Mouse (Mus musculus) hematopoietic stem cell, adult 5-6 weeks (primary cell): Measurements from ENCODE around the gene Rnf151. TPM values are rescaled to one million over a fixed set of nuclear protein-coding genes. Genes with fewer than 3 reads are reported as not detected.
"Not testable (repeated sequence)": the region's sequence is repeated elsewhere in the genome, so short reads cannot be mapped to it uniquely, and the experiment has no call there.

ENCODE experiments used
- ATAC-seq, 2 experiments: fragments of 125-278 bp in 1 of 2; replicated peaks in 1 of 2; 2 replicates each; pipeline ENCODE4 v1.8.0; 2016 to 2017; ENCODE audit warnings: inconsistent platforms in 2 of 2, mild to moderate bottlenecking in 2 of 2, moderate number of reproducible peaks in 2 of 2, low read depth in 1 of 2, moderate TSS enrichment in 1 of 2; ENCODE audit not compliant: low FRiP score in 2 of 2, poor library complexity in 2 of 2, severe bottlenecking in 2 of 2, insufficient read depth in 1 of 2, low TSS enrichment in 1 of 2
- total RNA-seq: library from RNA; stranded (forward); fragments of 172-1452, 232-1000 nt; gene quantifications from 2 replicates; pipeline ENCODE4 v1.2.3, GENCODE M21; 2017

Rnf151 gene
- total RNA-seq, 1 experiment from 2014 or later = not detected

DNA sequence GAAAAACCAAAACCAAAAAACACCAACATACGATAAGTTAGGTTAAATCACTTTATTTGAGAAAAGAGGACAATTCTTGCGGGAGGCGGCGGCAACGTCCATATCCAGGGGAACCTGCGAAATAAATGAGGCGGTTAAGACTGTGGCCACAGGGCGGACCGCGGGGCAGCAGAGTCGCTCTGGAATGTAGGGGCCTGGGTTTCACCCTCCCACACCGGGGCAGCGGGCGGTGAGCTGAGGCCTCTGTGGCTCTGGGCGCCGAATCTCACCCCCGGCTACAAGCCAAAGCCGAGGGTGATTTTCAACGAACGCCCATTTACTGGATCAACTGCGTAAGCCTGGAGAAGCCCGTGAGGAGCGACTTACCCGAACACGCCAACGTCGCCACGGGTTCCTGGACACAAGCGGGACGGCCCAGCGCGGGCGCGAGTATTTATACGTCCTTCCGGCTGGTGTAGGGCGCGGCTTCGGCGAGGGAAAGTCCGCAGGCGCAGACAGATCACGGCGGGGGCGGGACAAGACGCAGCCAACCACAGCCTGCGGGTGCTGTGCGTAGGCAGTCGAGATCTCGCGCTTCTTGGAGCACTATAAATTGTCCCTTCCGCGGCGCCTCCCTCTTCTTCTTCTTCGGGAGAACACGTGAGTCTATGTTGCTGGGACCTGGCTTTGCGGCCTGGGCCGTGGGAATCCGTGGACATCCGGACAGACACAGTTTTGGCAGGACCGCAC lies 1.8 kb upstream of the Rnf151 start:
- ATAC-seq = peak; percentile 82 to 88

DNA sequence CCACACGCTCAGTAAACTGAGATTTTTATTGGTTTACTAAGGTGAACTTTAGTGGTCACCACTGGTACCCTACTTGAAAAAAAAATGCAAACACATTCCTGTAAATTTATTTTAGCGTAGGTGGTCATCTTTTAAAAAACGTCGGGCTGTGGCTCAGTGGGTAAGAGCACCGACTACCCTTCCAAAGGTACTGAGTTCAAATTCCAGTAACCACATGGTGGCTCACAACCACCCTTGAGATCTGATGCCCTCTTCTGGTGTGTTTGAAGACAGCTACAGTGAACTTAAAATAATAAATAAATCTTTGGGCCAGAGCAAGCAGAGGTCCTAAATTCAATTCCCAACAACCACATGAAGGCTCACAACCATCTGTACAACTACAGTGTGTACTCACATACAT lies 1.1 kb upstream of the Rnf151 start:
- ATAC-seq = not testable (repeated sequence)

DNA sequence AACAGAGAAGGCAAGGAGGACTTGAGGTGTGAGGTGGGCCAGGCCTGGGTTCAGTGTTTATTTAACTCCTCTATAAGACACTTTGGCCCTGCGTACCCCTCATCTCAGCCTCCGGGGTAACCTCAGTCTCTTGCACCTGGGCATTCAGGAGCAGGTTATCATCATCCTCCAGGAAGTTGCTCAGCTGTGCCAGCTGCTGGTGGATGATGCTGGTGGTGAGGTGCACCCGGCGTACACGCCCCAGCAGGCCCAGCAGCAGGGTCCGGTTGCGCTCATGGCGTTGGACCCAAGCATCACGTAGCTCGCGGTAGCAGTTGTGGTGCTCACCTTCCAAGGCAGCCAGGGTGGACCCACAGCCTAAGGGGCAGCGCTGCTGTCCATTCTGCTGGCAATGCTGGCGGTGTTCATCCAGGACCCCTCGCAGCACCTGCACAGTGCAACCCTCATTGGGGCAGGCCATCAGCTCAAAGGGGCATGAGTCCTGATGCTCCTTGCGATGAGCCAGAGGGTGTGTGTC lies 1.6 kb downstream of the Rnf151 start:
- no peak for ATAC-seq

DNA sequence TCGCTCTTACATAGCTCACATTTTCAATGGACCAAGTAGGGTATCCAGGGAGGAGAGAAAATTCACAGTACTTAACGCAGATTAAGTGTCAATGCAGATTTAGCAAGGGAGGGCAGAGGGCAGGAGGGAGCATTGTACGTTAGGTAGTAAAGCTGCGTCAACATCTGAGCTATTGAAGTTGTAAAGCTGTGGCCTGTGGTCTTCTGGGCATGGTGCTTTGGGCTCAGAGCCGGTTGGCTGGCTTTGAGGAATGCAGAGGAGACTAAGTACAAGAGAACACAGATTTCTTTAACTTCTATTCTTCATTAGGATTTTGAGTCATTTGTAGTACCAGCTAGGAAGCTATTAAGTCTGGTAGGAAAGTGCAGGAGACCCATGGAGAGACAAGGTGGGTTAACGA lies 2.3 kb downstream of the Rnf151 start:
- ATAC-seq = no peak

DNA sequence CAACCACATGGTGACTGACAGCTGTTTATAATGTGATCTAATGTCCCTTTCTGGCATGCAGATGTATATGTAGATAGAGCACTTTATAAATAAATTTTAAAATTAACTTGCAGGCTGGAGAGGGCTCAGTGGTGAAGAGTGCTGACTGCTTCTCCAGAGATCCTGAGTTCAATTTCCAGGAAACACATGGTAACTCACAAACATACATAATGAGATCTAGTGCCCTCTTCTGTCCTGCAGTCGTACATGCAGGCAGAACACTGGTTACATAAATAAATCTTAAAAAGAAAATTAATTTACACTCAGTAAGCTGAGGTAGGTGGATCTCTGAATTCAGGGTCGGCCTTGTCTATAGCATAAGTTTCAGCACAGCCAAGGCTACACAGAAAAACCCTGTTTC lies 9.2 kb downstream of the Rnf151 start:
- ATAC-seq = peak; percentile 19 to 50; a peak in 1 of 4 replicates

DNA sequence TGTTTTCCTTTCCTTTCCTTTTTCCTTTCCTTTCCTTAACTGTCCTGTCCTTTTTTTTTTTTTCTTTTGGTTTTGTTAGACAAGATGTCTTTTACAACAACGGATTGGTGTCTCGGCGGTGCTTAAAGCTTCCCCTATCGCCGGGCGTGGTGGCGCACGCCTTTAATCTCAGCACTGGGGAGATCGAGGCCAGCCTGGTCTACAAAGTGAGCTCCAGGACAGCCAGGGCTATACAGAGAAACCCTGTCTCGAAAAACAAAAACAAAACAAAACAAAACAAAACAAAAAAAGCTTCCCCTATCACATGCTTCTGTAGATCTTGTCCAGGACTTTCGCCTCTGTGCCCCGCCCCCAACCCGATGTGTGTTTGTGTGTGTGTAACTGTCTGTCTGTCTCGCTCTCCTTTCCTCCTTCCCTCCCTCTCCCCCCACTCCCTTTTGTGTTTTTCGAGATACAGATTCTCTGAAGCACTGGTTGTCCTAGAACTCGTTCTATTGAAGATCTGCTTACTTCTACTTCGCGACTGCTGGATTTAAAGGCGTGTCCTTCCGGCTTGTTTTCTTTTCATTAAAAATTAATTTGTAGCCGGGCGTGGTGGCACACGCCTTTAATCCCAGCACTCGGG lies 9.9 kb downstream of the Rnf151 start:
- peak in 1 of 2 experiments; percentile 35; a peak in 2 of 4 replicates for ATAC-seq

DNA sequence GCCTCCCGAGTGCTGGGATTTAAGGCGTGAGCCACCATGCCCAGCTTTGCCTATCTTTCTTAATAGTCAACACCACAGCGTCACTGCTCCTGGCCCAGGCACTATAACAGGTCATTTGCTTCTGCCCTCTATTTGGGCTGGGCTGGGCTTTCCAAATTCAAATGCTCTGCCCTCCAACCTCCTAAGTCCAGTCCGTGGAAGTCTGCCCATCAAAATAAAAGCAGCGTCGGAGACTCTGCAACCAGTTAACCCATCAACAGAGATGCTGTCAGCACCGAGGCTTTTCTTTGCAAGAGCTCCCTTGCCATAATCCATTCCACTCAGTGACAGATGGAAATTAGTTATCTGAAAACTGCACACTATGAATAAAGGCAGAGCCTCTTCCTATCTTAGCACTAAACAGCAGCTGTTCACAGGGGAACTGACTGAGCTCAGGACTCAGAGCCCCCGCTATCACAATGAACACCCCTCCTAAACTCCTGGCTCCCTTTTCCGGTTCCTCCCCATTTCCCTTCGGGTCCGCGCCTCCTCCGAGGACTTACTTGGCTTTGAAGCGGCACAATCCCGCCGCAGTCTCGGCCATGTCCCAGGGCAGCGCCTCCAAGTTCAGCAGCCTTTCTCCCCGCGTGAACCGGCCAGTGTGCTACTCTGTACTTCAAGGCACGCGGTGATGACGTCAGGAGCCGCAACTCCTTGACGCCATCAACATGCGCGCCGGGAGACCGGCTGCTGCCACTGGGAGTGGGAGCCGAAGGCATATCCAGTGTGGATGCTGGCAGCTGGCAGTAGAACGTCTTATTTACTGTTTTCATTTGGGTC lies 10.7 kb downstream of the Rnf151 start, which contains the start of gene Tbl3:
TSS of gene Tbl3 (minus strand) at position 679 of the 819 bp plus-strand sequence.
- peak; percentile 90 to 95 for ATAC-seq

DNA sequence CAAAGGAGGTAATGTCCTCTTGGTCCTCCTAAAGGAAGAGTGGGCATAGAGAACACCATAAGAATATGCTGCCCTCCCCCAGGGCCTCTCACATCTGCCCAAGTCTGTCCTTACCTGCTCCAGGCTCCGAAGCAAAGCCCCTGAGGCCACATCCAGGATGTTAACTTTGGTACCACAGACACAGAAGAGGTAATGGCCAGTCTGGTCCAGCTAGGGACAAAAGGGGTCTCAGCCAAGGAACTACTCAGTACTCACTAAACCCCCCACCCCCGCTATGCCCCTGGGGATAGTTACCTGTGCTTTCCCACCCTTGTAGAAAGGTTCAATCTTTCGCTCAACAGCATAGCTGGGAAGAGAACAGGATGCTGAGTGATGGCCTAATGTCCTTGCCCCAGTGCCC lies 12.0 kb downstream of the Rnf151 start:
- ATAC-seq = no peak

DNA sequence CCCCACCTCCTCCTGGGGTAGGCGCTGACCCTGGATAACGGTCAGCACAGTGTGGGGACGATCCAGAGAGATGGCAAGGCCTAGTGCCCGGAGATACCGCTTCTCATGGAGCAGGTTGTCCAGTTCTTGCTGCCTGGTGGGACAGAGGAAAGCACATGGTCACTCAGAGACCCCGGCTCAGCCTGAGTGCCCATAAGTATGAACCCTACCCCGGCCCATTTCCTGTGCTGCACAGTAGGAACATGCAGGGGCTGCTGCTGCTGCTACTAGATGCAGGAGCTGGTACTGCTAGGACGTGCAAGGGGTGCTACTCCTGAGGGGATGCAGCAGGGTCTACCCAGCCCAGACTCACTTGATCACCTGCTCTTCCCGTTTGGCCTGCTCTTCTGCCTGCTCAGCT lies 16.6 kb downstream of the Rnf151 start:
- no peak for ATAC-seq

DNA sequence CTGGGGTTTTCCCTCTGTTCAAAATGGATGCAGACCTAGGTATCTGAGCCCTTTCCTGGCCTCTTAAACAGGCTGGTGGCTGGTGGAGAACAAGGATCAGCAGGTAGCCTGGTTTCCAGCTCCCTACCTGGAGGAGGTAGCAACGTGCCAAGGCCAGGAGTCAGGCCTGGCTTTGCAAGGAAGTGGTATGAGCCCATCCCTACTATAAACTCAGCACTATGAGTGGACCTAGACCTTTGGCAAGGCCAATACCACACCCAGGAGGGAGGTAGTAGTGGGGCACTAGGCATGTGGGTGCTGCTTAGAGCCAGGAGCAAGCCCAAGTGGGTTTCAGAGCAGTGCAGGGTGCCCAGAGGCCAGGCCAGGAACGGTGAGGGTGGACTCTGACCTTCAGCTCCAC lies 18.4 kb downstream of the Rnf151 start:
- no peak for ATAC-seq

DNA sequence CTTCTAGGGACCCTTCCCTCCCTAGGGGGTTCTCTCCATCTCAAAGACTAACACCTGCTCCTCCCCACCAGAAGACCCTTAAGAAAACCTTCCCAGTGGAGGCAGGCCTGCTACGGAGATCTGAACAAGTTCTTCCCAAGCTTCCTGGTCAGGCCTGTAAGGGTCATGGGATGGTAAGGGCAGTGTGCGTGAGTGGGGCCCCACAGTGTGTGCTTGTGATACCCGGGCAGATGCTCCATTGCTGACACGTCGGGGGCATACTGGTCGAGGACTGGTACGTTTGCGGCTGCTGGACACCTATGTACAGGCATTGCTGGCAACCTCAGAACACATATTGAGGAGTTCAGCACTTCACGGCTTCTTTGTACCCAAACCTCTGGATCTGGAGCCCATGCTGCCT lies 19.1 kb downstream of the Rnf151 start:
- no peak for ATAC-seq

DNA sequence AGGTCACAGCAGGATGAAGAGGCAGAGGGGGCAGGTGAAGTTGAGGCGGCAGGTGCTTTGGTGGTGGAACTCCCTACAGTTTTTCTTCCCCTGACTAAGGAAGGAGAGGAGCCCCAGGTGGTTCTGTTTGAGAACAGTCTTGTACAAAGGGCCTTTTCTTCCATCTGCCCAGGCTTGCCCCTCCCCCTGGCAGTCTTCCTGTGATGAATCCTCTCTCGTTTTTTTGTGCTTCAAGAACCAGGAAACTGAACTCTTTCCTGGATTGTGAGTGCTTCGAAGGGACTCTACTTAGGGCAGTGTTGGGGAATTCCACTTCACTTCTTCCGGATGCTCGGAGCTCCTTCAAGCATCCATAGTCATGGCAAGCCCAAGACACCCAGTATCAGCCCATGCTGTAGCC lies 19.9 kb downstream of the Rnf151 start:
- ATAC-seq = no peak

DNA sequence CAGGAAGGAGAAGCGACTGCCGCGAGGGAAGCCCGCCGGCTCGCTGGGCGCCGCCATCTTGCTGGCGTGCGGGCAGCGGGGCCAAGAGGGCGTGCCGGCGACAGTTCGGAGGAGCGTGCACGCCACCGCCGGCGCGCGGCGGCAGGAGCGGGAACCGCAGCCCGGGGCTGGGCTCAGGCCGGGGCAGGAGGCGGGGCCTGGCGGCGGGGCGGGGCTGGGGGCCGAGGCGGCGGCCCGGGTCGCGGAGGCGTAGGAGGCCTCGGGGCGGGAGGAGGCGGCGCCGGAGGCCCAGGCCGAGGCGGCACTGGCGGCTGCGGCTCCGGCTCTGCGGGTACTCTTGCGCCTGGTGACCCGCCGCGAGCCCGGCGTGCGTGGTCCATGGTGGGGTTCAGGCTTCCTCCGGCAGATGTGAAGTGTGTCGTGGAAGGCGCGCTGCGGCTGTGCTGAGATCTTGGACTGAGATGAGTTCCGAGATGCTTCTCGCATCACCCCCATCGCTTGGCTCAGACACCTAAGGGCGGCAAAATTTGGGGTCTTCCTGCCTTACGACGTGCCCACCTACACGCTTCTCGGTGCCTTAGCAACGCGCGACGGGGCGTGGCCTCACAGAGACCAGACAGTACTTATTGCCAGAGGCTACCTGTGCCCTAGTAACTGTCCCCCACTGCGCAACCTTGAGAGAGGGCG lies 21.7 kb downstream of the Rnf151 start, which contains the start of the genes Gfer and Noxo1:
TSS of gene Gfer (minus strand) at position 146 of the 687 bp plus-strand sequence.
TSS of gene Noxo1 (plus strand) at position 224 of the 687 bp plus-strand sequence.
- ATAC-seq = peak; percentile 42 to 67

DNA sequence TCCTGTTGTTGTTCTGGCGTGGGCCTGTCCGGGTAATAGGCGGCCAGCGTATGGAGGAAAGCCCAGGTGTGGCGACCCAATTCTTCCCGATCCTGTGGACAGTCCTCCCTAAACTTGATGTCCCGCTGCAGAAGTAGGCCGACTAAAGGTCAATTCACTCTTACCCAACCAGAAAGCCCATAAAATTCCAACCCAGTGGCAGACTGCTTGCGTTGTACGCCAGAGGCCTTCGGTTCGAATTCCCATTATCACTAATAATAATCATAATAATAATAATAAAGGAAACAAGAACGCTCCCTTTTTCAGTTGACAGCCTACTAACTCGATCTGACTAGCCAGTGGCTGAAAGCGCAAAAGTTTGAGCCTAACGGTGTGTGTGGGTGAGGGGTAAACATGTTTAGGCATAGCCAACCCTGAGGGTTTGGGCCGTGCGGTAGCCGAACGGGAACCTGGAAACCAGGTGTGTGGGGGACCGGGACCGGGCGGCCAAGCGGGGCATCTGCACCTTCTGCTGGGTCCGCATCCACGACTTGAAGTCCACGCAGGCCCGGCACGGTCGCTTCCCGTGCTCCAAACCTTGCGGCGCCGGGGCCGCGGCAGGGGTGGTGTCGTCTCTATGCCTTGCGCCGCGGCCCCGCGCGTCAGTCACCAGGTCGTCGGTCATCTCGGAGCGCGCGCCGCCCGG lies 22.4 kb downstream of the Rnf151 start:
- ATAC-seq = 0 out of 4 replicates have a peak, but pooled peaks of 1 of the 2 experiments have one; percentile 6

DNA sequence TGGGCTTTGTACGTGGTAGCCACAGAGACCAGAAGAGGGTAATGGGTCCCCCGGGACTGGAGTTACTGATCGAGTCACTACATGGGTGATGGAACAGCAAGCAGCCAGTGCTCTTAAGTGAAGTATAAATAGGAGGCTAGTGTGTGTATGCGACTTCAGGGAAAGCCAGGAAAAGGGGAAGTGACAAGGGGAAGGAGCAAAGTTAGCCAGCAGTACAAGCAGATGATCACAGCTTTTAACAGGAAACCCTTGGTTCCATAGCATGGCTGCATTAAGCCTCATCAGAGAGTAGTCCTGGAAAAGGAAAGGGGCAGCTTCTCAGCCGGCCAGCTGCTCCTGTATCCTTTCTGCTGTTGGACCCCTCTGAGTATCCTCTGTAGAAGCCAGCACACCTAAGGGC lies 25.5 kb downstream of the Rnf151 start:
- ATAC-seq = no peak

DNA sequence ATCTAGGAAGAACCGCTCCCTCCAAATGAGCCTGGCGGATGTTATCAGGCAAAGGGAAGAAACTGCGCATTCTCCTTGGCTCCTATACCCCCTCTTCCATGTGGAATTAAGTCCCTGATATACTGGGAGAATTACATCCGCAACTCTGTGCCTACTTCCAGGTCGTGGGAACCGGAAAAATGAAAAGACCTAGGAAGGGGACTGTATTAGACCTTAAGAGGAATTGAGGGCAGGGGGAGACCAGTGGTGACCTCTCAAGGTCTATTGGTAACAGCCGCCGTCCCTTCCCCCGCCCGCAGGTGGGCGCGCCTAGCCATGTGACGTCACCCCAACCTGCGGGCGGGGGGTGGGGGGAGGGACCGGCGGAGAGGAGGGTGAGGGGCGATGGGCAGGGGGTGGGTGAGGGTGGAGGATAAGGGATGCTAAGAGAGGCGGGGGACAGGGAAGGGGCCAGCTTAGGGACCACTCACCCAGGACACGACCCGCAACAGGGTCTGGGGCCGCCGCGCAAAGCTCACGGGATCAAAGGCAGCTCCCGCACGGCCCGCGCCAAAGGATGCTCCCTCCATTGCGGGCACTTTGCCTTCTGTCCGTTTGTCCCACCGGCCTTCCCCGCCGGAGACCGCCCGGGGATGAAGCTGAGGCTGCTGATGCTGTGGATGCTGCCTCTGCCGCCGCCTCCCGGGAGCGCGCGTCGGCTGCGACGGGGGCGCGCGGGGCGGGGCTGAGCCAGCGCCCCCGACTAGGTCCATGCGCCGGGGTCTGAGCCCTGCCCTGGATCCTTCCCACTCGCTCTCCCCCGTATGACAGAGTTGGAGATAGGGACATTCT lies 28.4 kb downstream of the Rnf151 start, which contains the start of gene Syngr3:
TSS of gene Syngr3 (minus strand) at position 705 of the 831 bp plus-strand sequence.
- no peak for ATAC-seq
